Mouse (Mus musculus) lung, embryonic 15.5 days (tissue): ENCODE data around the gene Sh3bgrl. TPM values are rescaled to one million over a fixed set of nuclear protein-coding genes. Genes with fewer than 3 reads are reported as not detected.
A peak's percentile ranks its signal among the peaks of the same experiment; 100 is the strongest.

Source experiments
- ATAC-seq: fragments of 200-750 bp; cut with Nextera tagmentation; 2 replicates; pipeline ENCODE4 v1.8.0; 2017; ENCODE audit warnings: moderate number of reproducible peaks, borderline replicate concordance; ENCODE audit not compliant: low FRiP score, low TSS enrichment; ENCODE audit errors: extremely low read depth
- H3K27ac ChIP-seq: fragments of 300-500 bp; sonication (generic); 2 replicates; pipeline ENCODE4 v1.5.1; 2015; ENCODE audit warnings: moderate library complexity, mild to moderate bottlenecking, inconsistent platforms
- H3K27me3 ChIP-seq: fragments of 300-500 bp; sonication (generic); 2 replicates; pipeline ENCODE4 v1.6.1; 2015; ENCODE audit warnings: inconsistent platforms
- H3K36me3 ChIP-seq: fragments of 300-500 bp; sonication (generic); 2 replicates; pipeline ENCODE4 v1.6.1; 2015; ENCODE audit warnings: inconsistent platforms
- H3K4me1 ChIP-seq: fragments of 300-500 bp; sonication (generic); 2 replicates; pipeline ENCODE4 v1.6.1; 2015; ENCODE audit warnings: inconsistent platforms
- H3K4me2 ChIP-seq: fragments of 300-500 bp; sonication (generic); 2 replicates; pipeline ENCODE4 v1.6.1; 2015; ENCODE audit warnings: inconsistent platforms, mild to moderate bottlenecking, moderate library complexity
- H3K4me3 ChIP-seq: fragments of 300-500 bp; sonication (generic); 2 replicates; pipeline ENCODE4 v1.5.1; 2015; ENCODE audit warnings: mild to moderate bottlenecking, inconsistent platforms
- H3K9ac ChIP-seq: fragments of 300-500 bp; sonication (generic); 2 replicates; pipeline ENCODE4 v1.6.1; 2015; ENCODE audit warnings: inconsistent platforms
- H3K9me3 ChIP-seq: fragments of 300-500 bp; sonication (generic); 2 replicates; pipeline ENCODE4 v1.6.1; 2016; ENCODE audit warnings: inconsistent platforms
- WGBS: fragments of 180-500 bp; shearing (Covaris S2); methylation state at CpG from one replicate; pipeline ENCODE4 v1.1.7; 2015; 5-methylcytosine and 5-hydroxymethylcytosine counted together
- polyA plus RNA-seq: library from polyadenylated mRNA; unstranded; fragments of >200 nt; fragmentation: Nextera tagmentation; extraction: Ambion mirVana; gene quantifications from 2 replicates; pipeline ENCODE4 v1.2.1, GENCODE M21; 2015

Gene Sh3bgrl
- polyA plus RNA-seq, 1 experiment from 2014 or later, result 239 TPM

GRCm38 (mm10) chrX:109113401-109114280 lies 18.5 kb downstream of the Sh3bgrl start:
- ATAC-seq, result no peak
- H3K4me3 ChIP-seq, result no peak overlapping the region
- H3K9ac ChIP-seq, result no peak overlapping the region
- H3K4me2 ChIP-seq, result no peak overlapping the region
- H3K27ac ChIP-seq, result no peak overlapping the region
- WGBS, result 31% methylated on average over 7 of the region's 7 CpGs
- H3K36me3 ChIP-seq, result no peaks in the 10 kb centered on the region
- H3K4me1 ChIP-seq, result no peaks in the 10 kb centered on the region
- no peaks in the 10 kb centered on the region for H3K9me3 ChIP-seq
- H3K27me3 ChIP-seq, result no peaks in the 10 kb centered on the region

- no peak overlapping the region for H3K4me2 ChIP-seq
- H3K36me3 ChIP-seq, result no peaks in the 10 kb centered on the region
- no peak overlapping the region for H3K9ac ChIP-seq
- H3K9me3 ChIP-seq, result no peaks in the 10 kb centered on the region
- no peaks in the 10 kb centered on the region for H3K27me3 ChIP-seq
- H3K27ac ChIP-seq, result peak overlapping the region; percentile 13; the same call in 1 of the 2 replicates
- no peak for ATAC-seq
- no peak overlapping the region for H3K4me3 ChIP-seq
- 67% methylated on average over 14 of the region's 14 CpGs for WGBS
- H3K4me1 ChIP-seq, result peaks cover 26% of the 10 kb centered on the region
Observed at GRCm38 (mm10) chrX:109119829-109120826, 25.0 kb downstream of the Sh3bgrl start.

- WGBS, result 46% methylated on average over 9 of the region's 9 CpGs
- ATAC-seq, result 0 out of 2 replicates have a peak, but pooled peaks have one; percentile 42
- Histone ChIP-seq H3K27ac (no peak overlapping the region), H3K36me3 (no peaks in the 10 kb centered on the region), H3K4me1 (peaks cover 29% of the 10 kb centered on the region), H3K4me3 (no peak overlapping the region), H3K27me3 (no peaks in the 10 kb centered on the region), H3K9ac (no peak overlapping the region), H3K9me3 (no peaks in the 10 kb centered on the region), H3K4me2 (no peak overlapping the region)
Observed at GRCm38 (mm10) chrX:109121161-109121560, 26.0 kb downstream of the Sh3bgrl start.

- H3K36me3 ChIP-seq, result no peaks in the 10 kb centered on the region
- H3K4me2 ChIP-seq, result no peak overlapping the region
- no peaks in the 10 kb centered on the region for H3K9me3 ChIP-seq
- 34% methylated on average over 1 of the region's 1 CpGs for WGBS
- peak overlapping the region; percentile 44; the same call in 1 of the 2 replicates for H3K27ac ChIP-seq
- H3K4me1 ChIP-seq, result peaks cover 29% of the 10 kb centered on the region
- no peak overlapping the region for H3K4me3 ChIP-seq
- ATAC-seq, result no peak
- H3K9ac ChIP-seq, result no peak overlapping the region
- H3K27me3 ChIP-seq, result no peaks in the 10 kb centered on the region
Observed at GRCm38 (mm10) chrX:109122670-109123069, 27.5 kb downstream of the Sh3bgrl start.

GRCm38 (mm10) chrX:109123762-109124161 lies 28.6 kb downstream of the Sh3bgrl start:
- no peak for ATAC-seq
- Histone ChIP-seq H3K4me3 (no peak overlapping the region), H3K27me3 (no peaks in the 10 kb centered on the region), H3K9me3 (no peaks in the 10 kb centered on the region), H3K9ac (no peak overlapping the region), H3K4me1 (peaks cover 29% of the 10 kb centered on the region), H3K36me3 (no peaks in the 10 kb centered on the region), H3K4me2 (no peak overlapping the region), H3K27ac (no peak overlapping the region)

- ATAC-seq, result no peak
- no peaks in the 10 kb centered on the region for H3K36me3 ChIP-seq
- no peak overlapping the region for H3K4me2 ChIP-seq
- no peaks in the 10 kb centered on the region for H3K9me3 ChIP-seq
- H3K4me1 ChIP-seq, result peaks cover 14% of the 10 kb centered on the region
- H3K27me3 ChIP-seq, result no peaks in the 10 kb centered on the region
- no peak overlapping the region for H3K9ac ChIP-seq
- WGBS, result 69% methylated on average over 1 of the region's 1 CpGs
- no peak overlapping the region for H3K4me3 ChIP-seq
- H3K27ac ChIP-seq, result no peak overlapping the region
Observed at GRCm38 (mm10) chrX:109126847-109127246, 31.7 kb downstream of the Sh3bgrl start.

GRCm38 (mm10) chrX:109127551-109128088 lies 32.5 kb downstream of the Sh3bgrl start:
- peaks cover 6% of the 10 kb centered on the region for H3K4me1 ChIP-seq
- no peak overlapping the region for H3K9ac ChIP-seq
- no peaks in the 10 kb centered on the region for H3K27me3 ChIP-seq
- ATAC-seq, result peak; percentile 73
- H3K27ac ChIP-seq, result peak overlapping the region; percentile 76
- 18% methylated on average over 7 of the region's 7 CpGs for WGBS
- H3K9me3 ChIP-seq, result no peaks in the 10 kb centered on the region
- no peak overlapping the region for H3K4me3 ChIP-seq
- no peak overlapping the region for H3K4me2 ChIP-seq
- H3K36me3 ChIP-seq, result no peaks in the 10 kb centered on the region

GRCm38 (mm10) chrX:109130066-109130465 lies 34.9 kb downstream of the Sh3bgrl start:
- no peak overlapping the region for H3K9ac ChIP-seq
- 57% methylated on average over 1 of the region's 1 CpGs for WGBS
- H3K4me2 ChIP-seq, result no peak overlapping the region
- no peaks in the 10 kb centered on the region for H3K9me3 ChIP-seq
- no peaks in the 10 kb centered on the region for H3K36me3 ChIP-seq
- H3K4me3 ChIP-seq, result no peak overlapping the region
- no peaks in the 10 kb centered on the region for H3K27me3 ChIP-seq
- H3K27ac ChIP-seq, result 0 out of 2 replicates have a peak overlapping the region, but pooled peaks have one; percentile 29
- peaks cover 12% of the 10 kb centered on the region; the same call in 1 of the 2 replicates for H3K4me1 ChIP-seq
- no peak for ATAC-seq

GRCm38 (mm10) chrX:109131834-109132233 lies 36.7 kb downstream of the Sh3bgrl start:
- Histone ChIP-seq H3K4me3 (no peak overlapping the region), H3K9me3 (no peaks in the 10 kb centered on the region), H3K27me3 (no peaks in the 10 kb centered on the region), H3K27ac (peak overlapping the region; percentile 78; the same call in 1 of the 2 replicates), H3K4me1 (peaks cover 8% of the 10 kb centered on the region; the same call in 1 of the 2 replicates), H3K4me2 (no peak overlapping the region), H3K36me3 (no peaks in the 10 kb centered on the region), H3K9ac (no peak overlapping the region)
- ATAC-seq, result peak; percentile 46; the same call in 1 of the 2 replicates
- 56% methylated on average over 2 of the region's 2 CpGs for WGBS

- H3K27ac ChIP-seq, result peak overlapping the region; percentile 78
- 40% methylated on average over 1 of the region's 1 CpGs for WGBS
- peak; percentile 76 for ATAC-seq
Observed at GRCm38 (mm10) chrX:109132463-109132862, 37.3 kb downstream of the Sh3bgrl start.

GRCm38 (mm10) chrX:109133500-109133899 lies 38.3 kb downstream of the Sh3bgrl start:
- Histone ChIP-seq H3K27ac (0 out of 2 replicates have a peak overlapping the region, but pooled peaks have one; percentile 33), H3K4me1 (peaks cover 8% of the 10 kb centered on the region; the same call in 1 of the 2 replicates), H3K4me2 (no peak overlapping the region), H3K27me3 (no peaks in the 10 kb centered on the region), H3K9ac (no peak overlapping the region), H3K9me3 (no peaks in the 10 kb centered on the region), H3K36me3 (no peaks in the 10 kb centered on the region), H3K4me3 (no peak overlapping the region)
- ATAC-seq, result no peak
- 42% methylated on average over 2 of the region's 2 CpGs for WGBS

More at GRCm38 (mm10) chrX:109132463-109132862, 37.3 kb downstream of the Sh3bgrl start:
- no peaks in the 10 kb centered on the region for H3K27me3 ChIP-seq
- H3K9ac ChIP-seq, result no peak overlapping the region
- H3K4me2 ChIP-seq, result no peak overlapping the region
- H3K4me3 ChIP-seq, result no peak overlapping the region
- peaks cover 8% of the 10 kb centered on the region; the same call in 1 of the 2 replicates for H3K4me1 ChIP-seq
- no peaks in the 10 kb centered on the region for H3K36me3 ChIP-seq
- H3K9me3 ChIP-seq, result no peaks in the 10 kb centered on the region
